Mouse (Mus musculus) gastrocnemius, adult 18-20 months (tissue): ENCODE results near the gene Abhd8. TPM values are rescaled to one million over a fixed set of nuclear protein-coding genes. Genes with fewer than 3 reads are reported as not detected.
A peak's percentile ranks its signal among the peaks of the same experiment; 100 is the strongest.
"Not testable (repeated sequence)": the region's sequence is repeated elsewhere in the genome, so short reads cannot be mapped to it uniquely, and the experiment has no call there.

Experiments
- DNase-seq: peaks from one replicate; pipeline ENCODE4 v3.0.0; 2021; ENCODE audit warnings: low spot score
- total RNA-seq, 2 experiments: library from RNA; stranded (reverse); gene quantifications; 2 replicates each; pipeline ENCODE4 v1.2.3; 2021

Abhd8 gene
- total RNA-seq, 2 experiments from 2014 or later, result 22.4 to 28.0 TPM

DNA sequence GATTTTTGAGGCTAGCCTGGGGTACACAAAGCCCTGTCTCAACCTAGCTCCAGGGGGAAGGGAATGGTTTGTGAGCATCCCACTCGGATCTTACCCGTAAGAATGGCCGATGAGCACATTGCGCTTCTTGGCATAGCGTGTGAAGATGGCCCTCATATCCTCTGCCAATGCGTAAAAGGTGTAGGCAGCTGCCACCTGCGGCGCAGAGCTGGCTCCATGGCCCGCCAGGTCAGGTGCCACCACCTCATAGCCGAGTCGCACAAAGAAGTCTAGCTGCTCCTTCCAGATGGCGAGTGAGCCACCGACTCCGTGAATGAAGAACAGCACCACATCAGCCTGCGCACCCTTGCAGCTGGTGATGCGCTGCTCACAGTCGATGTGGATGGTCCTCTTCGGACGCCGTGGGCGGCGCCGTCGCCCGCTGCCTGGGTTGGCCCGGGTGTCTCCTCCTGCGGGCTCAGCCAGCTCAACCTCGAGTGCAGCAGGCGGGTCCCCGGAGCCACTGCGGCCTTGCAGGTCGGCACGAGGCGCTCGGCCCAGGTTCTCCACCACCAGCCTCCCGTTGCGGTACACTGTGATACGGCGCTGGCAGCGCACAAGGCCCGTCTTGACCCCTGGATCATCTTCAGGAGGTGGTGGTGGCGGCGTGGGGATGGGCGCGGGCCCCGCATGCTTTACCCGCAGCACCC, 2.2 kb downstream of the Abhd8 start:
- no peak for DNase-seq

DNA sequence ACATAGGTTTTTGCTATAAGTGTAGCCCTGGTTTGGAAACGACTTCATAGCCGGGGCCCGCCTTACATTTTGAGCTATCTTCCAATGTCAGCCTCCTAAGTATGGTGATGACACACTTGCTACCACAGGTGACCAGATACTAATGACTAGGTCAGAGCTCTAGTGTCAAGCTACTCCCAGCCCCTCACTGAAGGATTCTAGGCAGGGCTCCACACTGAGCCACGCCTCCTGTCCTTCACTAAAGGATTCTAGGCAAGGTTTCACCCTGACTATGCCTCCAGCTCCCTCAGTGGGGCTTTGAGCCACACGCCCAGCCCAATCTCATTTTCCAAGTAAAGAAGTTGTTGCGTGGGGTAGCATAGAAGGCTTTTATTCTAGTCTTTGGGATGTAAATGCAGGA, 2.7 kb downstream of the Abhd8 start:
- DNase-seq, result no peak

DNA sequence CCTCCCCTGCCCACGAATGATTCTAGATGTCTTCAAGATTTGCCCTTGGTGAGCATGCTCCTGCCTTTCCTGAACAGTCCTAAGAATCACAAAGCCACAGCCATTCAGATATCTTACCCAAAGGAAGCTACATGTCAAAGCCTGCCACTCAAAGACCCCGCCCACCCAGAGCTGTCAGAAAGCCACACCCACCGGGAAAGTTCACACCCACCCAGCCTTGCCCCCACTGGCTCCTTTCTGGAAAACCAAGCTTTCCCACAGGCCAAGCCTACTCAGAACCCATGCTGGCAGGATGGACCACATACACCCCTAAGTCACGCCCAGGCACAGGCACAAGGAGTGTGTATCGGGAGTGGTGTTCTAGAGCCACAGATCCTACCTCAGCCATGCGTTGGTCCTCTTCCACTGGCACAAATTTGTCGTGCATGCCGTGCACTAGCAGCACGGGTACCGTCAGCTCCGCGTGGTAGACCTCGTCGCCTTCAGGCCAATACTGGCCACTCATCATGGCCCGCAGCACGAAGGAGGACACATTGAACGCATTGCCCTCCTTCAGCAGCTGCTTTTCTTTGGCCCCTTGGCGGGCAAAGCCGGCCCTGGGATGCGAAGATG, 5.7 kb downstream of the Abhd8 start:
- no peak for DNase-seq

DNA sequence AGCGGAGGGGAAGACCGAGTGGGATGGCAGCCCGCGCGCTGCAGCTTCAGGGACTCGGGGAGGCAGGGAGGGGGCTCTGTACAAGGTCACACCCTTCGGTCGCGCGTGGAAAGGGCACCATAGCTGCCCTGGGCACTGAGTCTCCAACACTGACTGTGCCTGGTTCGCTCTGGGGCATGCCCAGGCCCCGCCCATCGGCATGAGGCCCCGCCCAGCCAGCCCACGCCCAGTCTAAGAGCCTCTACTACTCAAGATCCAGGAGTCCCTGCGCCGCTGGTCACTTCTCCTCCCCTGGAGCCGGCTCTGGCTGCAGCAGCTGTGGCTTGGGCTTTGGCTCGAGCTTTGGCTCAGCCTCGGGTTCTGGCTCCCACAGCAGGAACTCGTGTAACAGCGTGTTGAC, 6.5 kb downstream of the Abhd8 start:
- no peak for DNase-seq

DNA sequence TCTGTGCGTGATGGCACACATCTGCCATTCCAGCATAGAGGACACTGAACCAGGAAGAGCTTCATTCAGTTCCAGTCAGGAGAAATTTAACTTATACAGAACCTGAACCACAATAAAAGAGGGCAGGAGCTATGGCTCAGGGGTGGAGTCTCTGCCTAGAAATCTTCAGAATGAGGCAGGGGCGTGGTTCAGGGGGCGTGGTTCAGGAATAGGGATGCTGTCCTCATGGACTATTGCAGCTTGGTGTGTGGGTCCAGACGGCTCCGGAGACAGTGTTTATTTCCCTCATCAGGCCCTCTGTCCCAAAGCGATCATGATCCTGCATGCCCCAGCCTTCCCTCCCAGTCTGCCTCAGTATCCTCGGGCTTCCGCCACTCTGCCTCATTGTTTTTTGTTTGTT, 8.8 kb downstream of the Abhd8 start:
- DNase-seq, result no peak

DNA sequence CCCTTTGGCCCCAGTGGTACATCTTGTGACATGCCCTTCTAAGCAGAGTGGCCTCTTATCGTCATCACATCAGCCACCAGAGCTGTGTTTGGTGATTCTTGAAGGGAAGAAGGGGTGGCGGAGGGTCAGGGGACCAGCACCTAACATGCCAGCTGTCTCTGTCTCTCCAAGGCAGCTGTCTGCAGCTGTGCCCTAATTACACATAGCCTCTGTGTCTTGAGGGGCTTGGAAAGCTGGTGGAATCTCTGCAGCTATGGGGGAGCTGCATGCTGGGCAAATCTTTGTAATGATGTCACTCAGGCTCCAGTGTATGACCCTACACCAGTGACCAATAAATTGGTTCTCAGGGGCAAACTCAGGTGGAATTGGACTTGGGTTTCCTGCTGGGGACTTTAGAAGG, 10.8 kb downstream of the Abhd8 start:
- no peak for DNase-seq

DNA sequence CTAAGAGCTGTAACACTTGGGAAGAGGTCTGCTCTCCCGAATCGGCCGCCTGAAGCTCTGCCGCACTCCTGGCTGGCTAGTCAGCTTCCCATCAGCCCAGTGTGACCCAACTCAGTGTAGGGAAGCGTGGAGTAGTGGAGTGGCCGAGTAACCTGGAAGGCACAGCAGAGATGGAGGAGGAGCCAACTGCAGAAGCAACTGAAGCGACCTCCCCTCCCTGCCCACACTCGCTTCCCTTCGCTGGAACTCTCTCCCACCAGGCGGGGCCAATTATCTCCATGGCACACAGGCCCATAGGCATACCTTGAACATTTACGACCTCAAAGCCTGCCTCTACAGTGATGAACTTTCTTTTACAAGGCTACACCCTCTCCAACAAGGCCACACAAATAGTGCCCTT, 11.7 kb downstream of the Abhd8 start:
- no peak for DNase-seq

DNA sequence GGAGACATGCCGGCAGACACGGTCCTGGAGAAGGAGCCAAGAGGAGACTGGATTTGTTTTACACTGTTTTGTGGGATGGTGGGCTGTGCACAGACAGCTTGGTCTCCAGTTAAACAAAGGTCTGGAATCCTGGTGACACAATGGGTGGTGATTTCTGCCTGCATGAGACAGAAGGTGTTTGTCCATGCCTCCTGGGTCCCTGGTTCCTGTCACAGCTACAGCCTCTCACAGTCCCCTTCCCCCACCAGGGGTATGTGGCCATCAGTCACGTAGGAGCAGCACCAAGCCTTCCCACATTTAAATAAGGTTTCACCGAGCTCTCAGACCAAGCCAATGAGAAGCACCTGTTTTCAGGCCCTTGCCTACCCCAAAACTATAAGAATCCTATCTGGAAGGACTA, 12.1 kb downstream of the Abhd8 start:
- DNase-seq, result no peak

DNA sequence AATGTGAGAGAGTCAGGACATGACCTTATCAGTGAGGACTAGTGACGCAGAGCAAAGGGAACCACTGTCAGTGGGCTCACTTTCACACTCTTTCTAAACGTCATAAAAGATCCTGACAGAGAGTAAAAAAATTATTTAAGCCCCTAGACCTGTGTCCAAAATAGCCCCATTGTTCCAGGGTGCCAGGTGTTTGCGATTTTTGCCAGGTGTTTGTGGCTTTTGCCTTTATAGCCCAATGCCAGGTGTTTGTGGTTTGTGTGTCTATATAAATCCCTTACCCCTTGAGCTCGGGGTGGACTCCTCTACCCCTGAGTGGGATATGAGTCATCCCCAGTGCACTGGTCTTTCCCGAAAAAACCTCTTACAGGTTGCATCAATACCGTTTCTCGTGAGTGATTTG, 18.4 kb downstream of the Abhd8 start:
- DNase-seq, result no peak

DNA sequence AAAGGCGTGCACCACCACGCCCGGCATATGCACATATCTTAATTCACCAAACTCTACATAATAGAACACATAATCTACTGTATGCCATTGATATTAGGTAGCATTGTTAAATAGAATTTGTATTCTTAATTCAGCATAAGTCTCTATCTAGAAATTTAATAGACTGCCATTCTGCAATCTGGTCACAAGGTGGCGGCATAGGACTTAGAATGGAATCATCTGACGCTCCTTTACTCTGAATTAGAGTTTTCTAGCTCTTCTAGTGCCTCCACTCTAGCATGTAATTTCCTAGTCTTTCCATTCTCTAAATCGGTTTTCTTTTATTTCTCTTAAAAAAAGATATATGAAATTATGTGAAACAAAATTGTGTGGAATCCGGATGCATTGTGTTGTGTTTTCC, 22.1 kb downstream of the Abhd8 start:
- DNase-seq, result peak; percentile 68

DNA sequence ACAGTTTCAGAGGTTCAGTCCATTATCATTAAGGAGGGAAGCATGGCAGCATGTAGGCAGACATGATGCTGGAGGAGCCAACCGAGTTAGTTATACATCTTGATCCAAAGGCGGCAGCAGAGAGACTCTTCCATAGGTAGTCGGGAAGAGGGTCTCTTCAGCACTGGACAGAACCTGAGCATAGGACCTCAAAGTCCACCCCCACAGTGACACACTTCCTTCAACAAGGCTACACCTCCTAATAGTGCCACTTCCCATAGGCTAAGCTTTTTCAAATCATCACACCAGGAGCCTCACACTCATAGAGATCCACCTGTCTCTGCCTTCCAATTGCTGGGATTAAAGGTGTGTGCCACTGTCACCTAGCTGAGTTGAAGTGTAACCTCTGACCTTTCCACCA, 26.4 kb downstream of the Abhd8 start:
- DNase-seq, result no peak

DNA sequence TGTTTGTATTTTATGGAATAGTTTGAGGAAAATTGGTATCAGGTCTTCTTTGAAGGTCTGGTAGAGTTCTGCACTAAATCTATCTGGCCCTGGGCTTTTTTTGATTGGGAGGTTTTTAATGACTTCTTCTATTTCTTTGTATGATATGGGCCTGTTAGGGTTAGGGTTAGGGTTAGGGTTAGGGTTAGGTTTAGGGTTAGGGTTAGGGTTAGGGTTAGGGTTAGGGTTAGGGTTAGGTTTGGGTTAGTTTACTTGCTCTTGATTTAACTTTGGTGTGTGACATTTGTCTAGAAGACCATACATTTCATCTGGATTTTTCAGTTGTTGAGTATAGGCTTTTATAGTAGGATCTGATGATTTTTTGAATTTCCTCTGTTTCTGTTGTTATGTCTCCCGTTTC, 30.5 kb downstream of the Abhd8 start:
- DNase-seq, result not testable (repeated sequence)

DNA sequence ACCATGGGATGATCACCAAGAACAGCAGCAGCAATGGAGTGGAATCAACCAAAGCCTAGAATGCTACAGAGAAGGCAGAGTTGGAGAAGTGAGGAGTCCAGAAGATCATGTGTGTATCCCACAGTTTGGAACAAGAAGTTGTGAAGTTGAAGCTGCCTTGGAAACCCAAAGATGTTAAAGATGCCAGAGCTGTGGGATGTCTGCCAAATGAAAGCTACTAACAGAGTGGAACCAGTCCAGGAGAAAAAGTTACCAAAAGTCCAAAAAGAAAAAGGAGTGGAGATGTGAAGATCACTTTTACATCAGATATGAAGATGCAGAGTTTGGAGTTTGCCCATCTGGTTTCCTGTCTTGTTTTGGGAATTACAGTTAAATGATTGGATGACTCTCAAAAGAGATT, 41.3 kb downstream of the Abhd8 start:
- DNase-seq, result no peak

DNA sequence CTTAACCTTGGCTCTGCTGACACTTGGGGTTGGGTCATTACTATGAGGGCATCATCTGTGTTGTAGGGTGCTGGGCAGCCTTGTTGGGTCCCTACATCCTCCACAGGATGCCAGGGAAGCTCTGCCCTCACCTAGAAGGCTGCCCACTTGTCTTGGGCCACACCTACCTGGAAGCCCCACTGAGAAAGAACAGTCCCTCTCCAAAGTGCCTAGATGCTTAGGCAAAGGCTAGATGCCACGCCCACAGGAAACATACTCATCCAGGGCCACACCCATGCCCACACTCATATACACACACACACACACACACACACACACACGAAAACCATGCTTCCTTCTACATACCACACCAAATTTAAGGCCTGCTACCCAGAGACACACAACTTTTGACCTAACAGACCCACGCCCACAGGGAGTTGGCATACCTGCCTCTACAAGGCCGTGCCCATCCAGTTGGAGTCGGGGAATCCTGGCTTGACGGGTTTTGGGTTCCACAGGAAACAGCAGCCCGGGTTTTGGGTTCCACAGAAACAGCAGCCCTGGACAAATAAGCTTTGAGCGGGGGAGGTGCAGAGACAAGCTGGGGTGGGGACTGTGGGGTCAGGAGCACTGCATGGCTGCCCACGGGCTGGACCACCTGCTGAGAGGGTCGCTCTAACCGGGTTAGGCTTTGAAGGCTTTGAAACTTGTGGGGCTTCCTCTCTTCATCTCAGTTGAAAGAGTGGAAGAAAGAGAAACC, 51.8 kb downstream of the Abhd8 start:
- no peak for DNase-seq

DNA sequence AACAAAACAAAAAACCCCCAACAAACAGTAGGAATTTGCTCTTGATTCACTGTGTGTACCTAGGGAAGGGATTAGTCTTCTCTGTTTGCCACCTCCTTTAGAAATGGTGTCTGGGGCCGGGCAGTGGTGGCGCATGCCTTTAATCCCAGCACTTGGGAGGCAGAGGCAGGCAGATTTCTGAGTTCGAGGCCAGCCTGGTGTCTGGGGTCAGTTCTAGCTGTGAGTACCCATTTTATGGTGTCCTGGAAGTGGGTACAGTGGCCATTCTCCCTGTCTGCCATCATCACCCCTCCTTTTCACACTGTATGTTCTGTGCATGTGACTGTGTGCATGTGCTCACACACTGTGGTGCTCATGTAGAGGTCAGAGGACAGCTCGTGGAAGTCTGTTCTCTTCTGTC, 55.2 kb downstream of the Abhd8 start:
- DNase-seq, result no peak

DNA sequence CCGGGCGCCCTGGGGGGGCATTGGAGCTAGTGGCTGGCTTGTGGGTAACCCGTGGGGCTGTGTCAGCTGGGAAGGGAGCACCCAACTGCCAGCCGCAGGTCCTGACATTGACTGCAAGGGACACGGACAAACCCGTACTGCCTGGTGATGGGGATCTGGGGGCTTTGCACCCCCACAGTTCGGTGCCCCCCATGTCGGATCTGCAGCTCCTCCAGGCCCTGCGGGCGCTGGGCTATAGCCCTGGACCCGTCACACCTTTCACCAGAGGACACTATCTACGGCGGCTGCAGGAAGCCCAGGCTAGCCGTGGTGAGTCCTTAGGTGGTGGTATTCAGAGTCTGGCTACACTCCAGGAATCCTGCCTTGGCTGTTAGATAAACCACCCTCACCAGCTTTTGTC, 56.0 kb downstream of the Abhd8 start:
- no peak for DNase-seq

Other genes with a start within 250 kb of the Abhd8 start
- gene Myo9b, start 190.9 kb downstream of the Abhd8 start, total RNA-seq, result 1 to 10 TPM; 8.4 to 8.5 TPM
- gene Haus8, start 190.7 kb downstream of the Abhd8 start, total RNA-seq, result 1 to 10 TPM; 4.5 to 5.1 TPM
- gene Use1, start 96.8 kb downstream of the Abhd8 start, total RNA-seq, result 100 to 1,000 TPM; 100 to 109 TPM
- 1 to 10 TPM; 6.1 to 6.2 TPM for gene Ocel1, start 92.4 kb downstream of the Abhd8 start, total RNA-seq
- gene Nr2f6, start 81.7 kb downstream of the Abhd8 start, total RNA-seq, result 10 to 100 TPM; 20.8 to 22.4 TPM
- gene Ushbp1, start 67.9 kb downstream of the Abhd8 start, total RNA-seq, result 1 to 10 TPM; 4.7 to 6.9 TPM
- 10 to 100 TPM; 63.4 to 71.9 TPM for gene Babam1, start 66.8 kb downstream of the Abhd8 start, total RNA-seq
- not detected for gene Ankle1, start 57.6 kb downstream of the Abhd8 start, total RNA-seq
- 10 to 100 TPM; 65.5 to 71.4 TPM for gene Mrpl34, start 1.3 kb upstream of the Abhd8 start, total RNA-seq
- gene Dda1, start 5.5 kb upstream of the Abhd8 start, total RNA-seq, result 10 to 100 TPM; 28.4 to 31.7 TPM
- 10 to 100 TPM; 14.6 to 16.0 TPM for gene Ano8, start 22.3 kb upstream of the Abhd8 start, total RNA-seq
- gene Gtpbp3, start 24.4 kb upstream of the Abhd8 start, total RNA-seq, result 10 to 100 TPM; 10.0 to 10.5 TPM
- 10 to 100 TPM; 11.1 to 12.0 TPM for gene Plvap, start 48.1 kb upstream of the Abhd8 start, total RNA-seq
- not detected for gene Ccdc194, start 62.1 kb upstream of the Abhd8 start, total RNA-seq
- 1 to 10 TPM; 5.9 to 8.2 TPM for gene Bst2, start 73.8 kb upstream of the Abhd8 start, total RNA-seq
- 10 to 100 TPM; 22.5 to 24.8 TPM for gene Mvb12a, start 79.3 kb upstream of the Abhd8 start, total RNA-seq
- not detected for gene Tmem221, start 95.2 kb upstream of the Abhd8 start, total RNA-seq
- gene Nxnl1, start 102.9 kb upstream of the Abhd8 start, total RNA-seq, result not detected
- gene Slc27a1, start 105.2 kb upstream of the Abhd8 start, total RNA-seq, result 10 to 100 TPM; 78.7 to 93.8 TPM
- gene Pgls, start 128.5 kb upstream of the Abhd8 start, total RNA-seq, result 10 to 100 TPM; 23.2 to 23.7 TPM
- gene Fam129c, start 134.0 kb upstream of the Abhd8 start, total RNA-seq, result 1 to 10 TPM in 1 of 2 experiments, under 1 TPM in 1; 0.57 to 1.3 TPM
- gene Colgalt1, start 147.3 kb upstream of the Abhd8 start, total RNA-seq, result 10 to 100 TPM; 37.3 to 37.4 TPM
- gene Unc13a, start 208.1 kb upstream of the Abhd8 start, total RNA-seq, result not detected
- gene Jak3, start 212.6 kb upstream of the Abhd8 start, total RNA-seq, result 1 to 10 TPM; 1.4 to 2.2 TPM
- under 1 TPM; 0.78 TPM for gene Insl3, start 225.6 kb upstream of the Abhd8 start, total RNA-seq
- gene B3gnt3, start 238.1 kb upstream of the Abhd8 start, total RNA-seq, result 1 to 10 TPM; 1.7 to 2.4 TPM